Mouse (Mus musculus) intestine, embryonic 15.5 days (tissue): ENCODE results near the gene Sphk1. TPM values are rescaled to one million over a fixed set of nuclear protein-coding genes. Genes with fewer than 3 reads are reported as not detected.
A peak's percentile ranks its signal among the peaks of the same experiment; 100 is the strongest.

Experiments used
- ATAC-seq: fragments of 200-750 bp; cut with Nextera tagmentation; 2 replicates; pipeline ENCODE4 v1.8.0; 2017; ENCODE audit warnings: moderate TSS enrichment, moderate library complexity
- H3K27ac ChIP-seq: fragments of 300-500 bp; sonication (generic); 2 replicates; pipeline ENCODE4 v1.5.1; 2015; ENCODE audit warnings: mild to moderate bottlenecking, inconsistent platforms
- H3K27me3 ChIP-seq: fragments of 300-500 bp; sonication (generic); replicated peaks from 2 replicates; pipeline ENCODE4 v1.6.1; 2015; ENCODE audit warnings: inconsistent platforms
- H3K36me3 ChIP-seq: fragments of 300-500 bp; sonication (generic); 2 replicates; pipeline ENCODE4 v1.6.1; 2015; ENCODE audit warnings: inconsistent platforms
- H3K4me1 ChIP-seq: fragments of 300-500 bp; sonication (generic); replicated peaks from 2 replicates; pipeline ENCODE4 v1.6.1; 2015; ENCODE audit warnings: inconsistent platforms
- H3K4me2 ChIP-seq: fragments of 300-500 bp; sonication (generic); replicated peaks from 2 replicates; pipeline ENCODE4 v1.6.1; 2015; ENCODE audit warnings: mild to moderate bottlenecking, inconsistent platforms
- H3K4me3 ChIP-seq: fragments of 300-500 bp; sonication (generic); replicated peaks from 2 replicates; pipeline ENCODE4 v1.5.1; 2015; ENCODE audit warnings: inconsistent platforms
- H3K9ac ChIP-seq: fragments of 300-500 bp; sonication (generic); 2 replicates; pipeline ENCODE4 v1.6.1; 2015; ENCODE audit warnings: inconsistent platforms
- H3K9me3 ChIP-seq: fragments of 300-500 bp; sonication (generic); 2 replicates; pipeline ENCODE4 v1.6.1; 2016; ENCODE audit warnings: inconsistent platforms
- WGBS: fragments of 180-500 bp; shearing (Covaris S2); methylation state at CpG from one replicate; pipeline ENCODE4 v1.1.7; 2015; 5-methylcytosine and 5-hydroxymethylcytosine counted together
- polyA plus RNA-seq: library from polyadenylated mRNA; unstranded; fragments of >200 nt; fragmentation: Nextera tagmentation; extraction: Ambion mirVana; gene quantifications from 2 replicates; pipeline ENCODE4 v1.2.1, GENCODE M21; 2015

The Sphk1 gene
- polyA plus RNA-seq, 1 experiment from 2014 or later: 5.4 TPM

- Histone ChIP-seq H3K9me3 (no peaks in the 10 kb centered on the region), H3K36me3 (no peaks in the 10 kb centered on the region), H3K4me2 (0 out of 2 replicates have a peak within 1 kb of the TSS, but pooled peaks have one; percentile 6), H3K4me3 (no peak within 1 kb of the TSS), H3K4me1 (peaks cover 20% of the 10 kb centered on the region; the same call in 1 of the 2 replicates), H3K27ac (peak within 1 kb of the TSS; percentile 92), H3K27me3 (no peaks in the 10 kb centered on the region), H3K9ac (no peak within 1 kb of the TSS)
- ATAC-seq: no peak
- 33% methylated on average over 4 of the region's 4 CpGs for WGBS
Measured at GRCm38 (mm10) chr11:116493795-116494252, 36.9 kb upstream of the Sphk1 start, which contains the start of gene Prpsap1. Gene Prpsap1, minus strand, starts transcription at chr11:116494202.

- 0 out of 2 replicates have a peak overlapping the region, but pooled peaks have one; percentile 6 for H3K4me2 ChIP-seq
Measured at GRCm38 (mm10) chr11:116494474-116495174, 36.1 kb upstream of the Sphk1 start.

GRCm38 (mm10) chr11:116497313-116497712, 33.4 kb upstream of the Sphk1 start:
- WGBS: 82% methylated on average over 4 of the region's 4 CpGs
- no peaks in the 10 kb centered on the region for H3K36me3 ChIP-seq
- no peak overlapping the region for H3K27ac ChIP-seq
- no peak overlapping the region for H3K4me3 ChIP-seq
- no peak overlapping the region for H3K9ac ChIP-seq
- H3K9me3 ChIP-seq: no peaks in the 10 kb centered on the region
- no peak for ATAC-seq
- no peaks in the 10 kb centered on the region for H3K27me3 ChIP-seq
- H3K4me2 ChIP-seq: no peak overlapping the region
- H3K4me1 ChIP-seq: peaks cover 12% of the 10 kb centered on the region; the same call in 1 of the 2 replicates

More at GRCm38 (mm10) chr11:116494474-116495174, 36.1 kb upstream of the Sphk1 start:
- peak; percentile 31 for ATAC-seq
- H3K4me3 ChIP-seq: no peak overlapping the region
- H3K27ac ChIP-seq: peak overlapping the region; percentile 92
- no peak overlapping the region for H3K9ac ChIP-seq
- no peaks in the 10 kb centered on the region for H3K27me3 ChIP-seq
- no peaks in the 10 kb centered on the region for H3K36me3 ChIP-seq
- no peaks in the 10 kb centered on the region for H3K9me3 ChIP-seq
- 35% methylated on average over 13 of the region's 13 CpGs for WGBS
- peaks cover 15% of the 10 kb centered on the region; the same call in 1 of the 2 replicates for H3K4me1 ChIP-seq

GRCm38 (mm10) chr11:116498596-116498995, 32.1 kb upstream of the Sphk1 start:
- Histone ChIP-seq H3K27ac (no peak overlapping the region), H3K9ac (peak overlapping the region; percentile 32; the same call in 1 of the 2 replicates), H3K27me3 (no peaks in the 10 kb centered on the region), H3K4me3 (peak overlapping the region; percentile 29), H3K4me1 (peaks cover 12% of the 10 kb centered on the region; the same call in 1 of the 2 replicates), H3K36me3 (no peaks in the 10 kb centered on the region), H3K9me3 (no peaks in the 10 kb centered on the region), H3K4me2 (peak overlapping the region; percentile 69)
- ATAC-seq: no peak
- WGBS: 28% methylated on average over 34 of the region's 34 CpGs

GRCm38 (mm10) chr11:116499018-116499417, 31.7 kb upstream of the Sphk1 start:
- Histone ChIP-seq H3K9ac (no peak overlapping the region), H3K9me3 (no peaks in the 10 kb centered on the region), H3K36me3 (no peaks in the 10 kb centered on the region), H3K4me2 (peak overlapping the region; percentile 69), H3K27me3 (no peaks in the 10 kb centered on the region), H3K4me1 (peaks cover 12% of the 10 kb centered on the region; the same call in 1 of the 2 replicates), H3K27ac (no peak overlapping the region), H3K4me3 (no peak overlapping the region)
- 50% methylated on average over 6 of the region's 6 CpGs for WGBS
- ATAC-seq: no peak

GRCm38 (mm10) chr11:116501005-116501746, 29.5 kb upstream of the Sphk1 start:
- 29% methylated on average over 7 of the region's 7 CpGs for WGBS

GRCm38 (mm10) chr11:116504516-116504915, 26.2 kb upstream of the Sphk1 start:
- 92% methylated on average over 17 of the region's 17 CpGs for WGBS
- Histone ChIP-seq H3K4me1 (no peaks in the 10 kb centered on the region), H3K4me2 (no peak overlapping the region), H3K36me3 (no peaks in the 10 kb centered on the region), H3K27ac (no peak overlapping the region), H3K4me3 (no peak overlapping the region), H3K9me3 (no peaks in the 10 kb centered on the region), H3K9ac (no peak overlapping the region), H3K27me3 (no peaks in the 10 kb centered on the region)
- ATAC-seq: no peak

More at GRCm38 (mm10) chr11:116501005-116501746, 29.5 kb upstream of the Sphk1 start:
- peak; percentile 47 for ATAC-seq
- Histone ChIP-seq H3K4me1 (0 out of 2 replicates have a peak, but pooled peaks cover 3% of the 10 kb centered on the region), H3K4me3 (no peak overlapping the region), H3K27ac (no peak overlapping the region), H3K27me3 (no peaks in the 10 kb centered on the region), H3K36me3 (no peaks in the 10 kb centered on the region), H3K4me2 (no peak overlapping the region), H3K9me3 (no peaks in the 10 kb centered on the region), H3K9ac (no peak overlapping the region)

- no peak overlapping the region for H3K27ac ChIP-seq
- H3K9ac ChIP-seq: no peak overlapping the region
- H3K36me3 ChIP-seq: no peaks in the 10 kb centered on the region
- no peak overlapping the region for H3K4me3 ChIP-seq
- no peaks in the 10 kb centered on the region for H3K4me1 ChIP-seq
- WGBS: 77% methylated on average over 5 of the region's 5 CpGs
- no peaks in the 10 kb centered on the region for H3K9me3 ChIP-seq
- H3K4me2 ChIP-seq: no peak overlapping the region
- ATAC-seq: no peak
- no peaks in the 10 kb centered on the region for H3K27me3 ChIP-seq
Measured at GRCm38 (mm10) chr11:116505573-116505972, 25.2 kb upstream of the Sphk1 start.

- Histone ChIP-seq H3K27me3 (no peaks in the 10 kb centered on the region), H3K4me1 (no peaks in the 10 kb centered on the region), H3K27ac (no peak overlapping the region), H3K4me3 (no peak overlapping the region), H3K9ac (no peak overlapping the region), H3K4me2 (no peak overlapping the region), H3K9me3 (no peaks in the 10 kb centered on the region), H3K36me3 (no peaks in the 10 kb centered on the region)
- ATAC-seq: no peak; the same call in 1 of the 2 replicates
- WGBS: 82% methylated on average over 17 of the region's 17 CpGs
Measured at GRCm38 (mm10) chr11:116506151-116506875, 24.4 kb upstream of the Sphk1 start.

- no peak overlapping the region for H3K4me3 ChIP-seq
- WGBS: 48% methylated on average over 2 of the region's 2 CpGs
- H3K9ac ChIP-seq: no peak overlapping the region
- H3K36me3 ChIP-seq: no peaks in the 10 kb centered on the region
- no peak overlapping the region for H3K4me2 ChIP-seq
- H3K4me1 ChIP-seq: no peaks in the 10 kb centered on the region
- no peak for ATAC-seq
- no peak overlapping the region for H3K27ac ChIP-seq
- H3K9me3 ChIP-seq: no peaks in the 10 kb centered on the region
- H3K27me3 ChIP-seq: no peaks in the 10 kb centered on the region
Measured at GRCm38 (mm10) chr11:116508689-116509088, 22.0 kb upstream of the Sphk1 start.

- Histone ChIP-seq H3K9ac (no peak overlapping the region), H3K4me1 (0 out of 2 replicates have a peak, but pooled peaks cover 3% of the 10 kb centered on the region), H3K36me3 (no peaks in the 10 kb centered on the region), H3K4me3 (no peak overlapping the region), H3K9me3 (no peaks in the 10 kb centered on the region), H3K4me2 (no peak overlapping the region), H3K27ac (no peak overlapping the region), H3K27me3 (no peaks in the 10 kb centered on the region)
- WGBS: 67% methylated on average over 7 of the region's 7 CpGs
- ATAC-seq: no peak
Measured at GRCm38 (mm10) chr11:116511301-116511868, 19.3 kb upstream of the Sphk1 start.
